Mouse (Mus musculus): ENCODE measurements around the gene Gria3. TPM values are rescaled to one million over a fixed set of nuclear protein-coding genes. Genes with fewer than 3 reads are reported as not detected.

The Gria3 gene
- 0.05 TPM for polyA plus RNA-seq (2017; shearing (Covaris generic))

DNA sequence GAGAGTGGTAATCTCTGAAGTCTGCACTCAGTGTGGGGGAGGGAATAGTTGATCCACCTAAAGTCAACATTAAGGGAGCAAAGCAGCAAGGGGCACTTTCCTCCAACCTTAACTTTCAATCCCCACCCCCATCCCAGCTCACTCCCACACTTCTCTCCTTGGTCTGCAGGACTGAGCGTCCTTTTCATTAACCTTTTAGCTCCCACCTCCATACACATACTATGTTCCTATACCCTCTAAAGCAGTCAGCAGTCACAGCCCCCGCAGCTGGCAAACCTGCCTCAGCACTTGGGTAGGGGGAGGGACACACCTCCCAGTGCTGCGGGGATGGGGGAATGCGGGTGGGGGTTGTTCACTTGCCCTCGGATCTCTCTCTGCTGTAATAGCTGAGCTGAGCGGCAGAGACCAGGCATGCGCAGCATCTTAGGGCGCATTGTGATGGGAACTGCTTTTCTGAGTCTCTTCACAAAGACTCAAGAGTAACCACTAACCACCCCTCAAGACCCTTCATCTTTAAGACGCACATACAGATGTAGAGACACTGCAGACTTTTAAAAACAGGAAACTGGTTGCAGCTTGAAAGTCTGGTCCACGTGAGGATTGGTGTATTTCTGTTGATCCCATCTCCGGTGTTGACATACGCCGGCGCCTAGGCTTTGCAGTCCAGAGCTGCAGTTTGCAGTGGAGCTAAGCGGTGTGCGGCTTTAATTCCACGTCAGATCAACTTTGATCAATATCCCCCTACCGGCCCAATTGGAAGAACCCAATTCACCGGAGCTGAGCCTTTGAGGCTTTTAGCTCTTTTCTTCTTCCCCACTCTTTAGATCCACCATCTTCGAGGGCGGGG is at the start of gene Gria3:
TSS of gene Gria3 (plus strand) at position 797 of the 847 bp plus-strand sequence.

